Comparison of ENCODE assay signal across 15 mouse cellular contexts in the genomic region with DNA sequence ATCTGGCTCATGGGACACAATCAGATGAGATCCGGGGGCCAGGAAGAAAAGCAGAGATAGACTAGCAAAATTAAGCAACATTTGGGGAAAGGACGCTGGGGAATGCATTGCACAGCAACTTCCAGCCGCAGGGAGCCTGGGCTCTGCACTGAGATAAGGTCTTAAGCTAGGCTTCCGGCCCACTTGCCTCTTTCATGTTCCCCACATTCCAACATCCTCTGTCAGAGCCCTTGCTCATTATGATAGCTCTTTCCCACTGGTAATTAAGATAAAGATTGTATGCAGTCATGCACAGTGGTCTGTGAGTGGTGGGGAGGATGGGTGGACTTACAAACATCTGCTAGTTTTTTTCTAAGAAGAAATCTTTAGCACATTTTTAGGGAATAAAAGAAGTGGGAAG.
A peak's percentile ranks its signal among the peaks of the same experiment; 100 is the strongest.
DNase-seq lines count a peak whose midpoint lies in the region; ATAC-seq and TF ChIP-seq lines count a peak whose summit lies in the region.
"Had no signal": no experiment of that assay in that cellular context is flagged by ENCODE, and none has a peak within 500 bp of the region (broad histone marks: within the 10 kb centered on the region; RNA-seq: fewer than 3 reads in every experiment).

No protein-coding gene starts in this region.

- ATAC-seq in lung, postnatal 0 days: peak; percentile 40
- no peak for ATAC-seq in heart, embryonic 13.5 days (ENCODE audit: extremely low read depth, insufficient number of reproducible peaks, low FRiP score, low TSS enrichment)
- ATAC-seq in liver, embryonic 16.5 days (ENCODE audit: low read depth): peak; percentile 41; the same call in 1 of the 2 replicates
- ATAC-seq: forebrain, embryonic 15.5 days; midbrain, embryonic 13.5 days had no signal

- WGBS in lung, postnatal 0 days: 17% methylated on average over 4 of the region's 4 CpGs
- WGBS in heart, embryonic 13.5 days: 0% methylated on average over 4 of the region's 4 CpGs
- WGBS in liver, embryonic 16.5 days (ENCODE audit: insufficient replicate concordance): 37% methylated on average over 4 of the region's 4 CpGs

- H3K4me1 ChIP-seq in lung, postnatal 0 days (ENCODE audit: insufficient read depth, low read depth, low read length): peaks cover 12% of the 10 kb centered on the region; the same call in 1 of the 2 replicates
- H3K4me1 ChIP-seq in heart, embryonic 13.5 days: peaks cover 50% of the 10 kb centered on the region
- no peaks in the 10 kb centered on the region for H3K4me1 ChIP-seq in liver, embryonic 16.5 days (ENCODE audit: control insufficient read depth, low read depth, low read length)

- H3K36me3 ChIP-seq in lung, postnatal 0 days (ENCODE audit: insufficient read depth, low read length): no peaks in the 10 kb centered on the region
- no peaks in the 10 kb centered on the region for H3K36me3 ChIP-seq in heart, embryonic 13.5 days
- H3K36me3 ChIP-seq in liver, embryonic 16.5 days (ENCODE audit: control insufficient read depth, insufficient read depth): no peaks in the 10 kb centered on the region
- H3K36me3 ChIP-seq: forebrain, embryonic 15.5 days; hindbrain, embryonic 10.5 days; midbrain, embryonic 13.5 days had no signal

- H3K27me3 ChIP-seq in lung, postnatal 0 days (replicated peaks; ENCODE audit: insufficient read depth, low read length): no peaks in the 10 kb centered on the region
- no peaks in the 10 kb centered on the region for H3K27me3 ChIP-seq in heart, embryonic 13.5 days (replicated peaks)
- H3K27me3 ChIP-seq in liver, embryonic 16.5 days (ENCODE audit: control insufficient read depth, insufficient read depth, low read depth, low read length): no peaks in the 10 kb centered on the region
- H3K27me3 ChIP-seq: forebrain, embryonic 15.5 days; midbrain, embryonic 13.5 days had no signal

- H3K9ac ChIP-seq in lung, postnatal 0 days (replicated peaks; ENCODE audit: low read depth): no peak overlapping the region
- H3K9ac ChIP-seq in heart, embryonic 13.5 days: peak overlapping the region; percentile 38; the same call in 1 of the 2 replicates
- H3K9ac ChIP-seq in liver, embryonic 16.5 days (ENCODE audit: low read depth, low read length): no peak overlapping the region
- H3K9ac ChIP-seq: forebrain, embryonic 15.5 days; midbrain, embryonic 13.5 days had no signal

- DNase-seq in heart, adult 18-20 months: peak; percentile 16 to 42
- DNase-seq in heart, postnatal 36 days: no peak
- DNase-seq in lung, postnatal 0 days (ENCODE audit: low spot score): peak; percentile 59
- no peak for DNase-seq in lung, postnatal 4 days
- DNase-seq in gastrocnemius, adult 2 months: no peak
- DNase-seq in adrenal gland, postnatal 36 days: no peak
- DNase-seq: adrenal gland, adult 8-10 months; cerebellum, postnatal 25 days; gastrocnemius, postnatal 10 days; lung, adult 2 months had no signal

- TF ChIP-seq CTCF in lung, postnatal 0 days (IDR thresholded peaks at IDR 0.05): no peak
- no peak for TF ChIP-seq CTCF in gastrocnemius, adult 2 months (IDR thresholded peaks at IDR 0.05)

- H3K4me3 ChIP-seq in lung, postnatal 0 days (ENCODE audit: low read depth, low read length): no peak overlapping the region
- H3K4me3 ChIP-seq in heart, embryonic 13.5 days: no peak overlapping the region
- H3K4me3 ChIP-seq in liver, embryonic 16.5 days (ENCODE audit: low read depth, low read length): no peak overlapping the region
- no peak overlapping the region for H3K4me3 ChIP-seq in gastrocnemius, adult 2 months
- H3K4me3 ChIP-seq: forebrain, embryonic 15.5 days; hindbrain, embryonic 10.5 days; midbrain, embryonic 13.5 days had no signal

- H3K4me2 ChIP-seq in lung, postnatal 0 days (replicated peaks; ENCODE audit: low read depth, low read length): no peak overlapping the region
- H3K4me2 ChIP-seq in heart, embryonic 13.5 days: peak overlapping the region; percentile 54
- no peak overlapping the region for H3K4me2 ChIP-seq in liver, embryonic 16.5 days (ENCODE audit: low read depth, low read length)
- H3K4me2 ChIP-seq: forebrain, embryonic 15.5 days; midbrain, embryonic 13.5 days had no signal

- H3K27ac ChIP-seq in lung, postnatal 0 days (ENCODE audit: low read length): no peak overlapping the region
- H3K27ac ChIP-seq in heart, embryonic 13.5 days (replicated peaks): peak overlapping the region; percentile 91
- no peak overlapping the region for H3K27ac ChIP-seq in liver, embryonic 16.5 days (ENCODE audit: low read length)
- H3K27ac ChIP-seq in gastrocnemius, adult 2 months: no peak overlapping the region
- H3K27ac ChIP-seq: forebrain, embryonic 15.5 days; hindbrain, embryonic 10.5 days; midbrain, embryonic 13.5 days had no signal

- intact Hi-C loops in heart, postnatal 36 days (cut with DNase I): no loop called here
- intact Hi-C loops in gastrocnemius, adult 2 months (cut with DNase I): no loop called here

- no peaks in the 10 kb centered on the region for H3K9me3 ChIP-seq in lung, postnatal 0 days (ENCODE audit: low read length)
- no peaks in the 10 kb centered on the region for H3K9me3 ChIP-seq in heart, embryonic 13.5 days
- H3K9me3 ChIP-seq in liver, embryonic 16.5 days (replicated peaks; ENCODE audit: control insufficient read depth, low read length): no peaks in the 10 kb centered on the region
- H3K9me3 ChIP-seq: forebrain, embryonic 15.5 days; hindbrain, embryonic 10.5 days; midbrain, embryonic 13.5 days had no signal

- TF ChIP-seq EP300 in lung, postnatal 0 days (IDR thresholded peaks at IDR 0.05): no peak

Comparison
In these comparisons a context has a peak if more than half of its experiments do, and no peak if none do; other contexts are left out.
1. DNase-seq: peak in heart, adult 18-20 months (2 of 2) and lung, postnatal 0 days (single experiment); none in heart, postnatal 36 days (0 of 2), lung, postnatal 4 days (0 of 2), gastrocnemius, adult 2 months (single experiment) and adrenal gland, postnatal 36 days (0 of 2).